8 mouse cellular contexts compared by ENCODE assay signal in genomic region chr12:82617682-82618370, GRCm38 (mm10). TPM values are rescaled to one million over a fixed set of nuclear protein-coding genes. Genes with fewer than 3 reads are reported as not detected.
A peak's percentile ranks its signal among the peaks of the same experiment; 100 is the strongest.
DNase-seq lines count a peak whose midpoint lies in the region; ATAC-seq and TF ChIP-seq lines count a peak whose summit lies in the region.

No protein-coding gene starts in this region.

- H3K4me3 ChIP-seq in heart, embryonic 11.5 days (ENCODE audit: low read depth, low read length): peak overlapping the region; percentile 69
- H3K4me3 ChIP-seq in ES-Bruce4 (ENCODE audit: low read depth, low read length): peak overlapping the region; percentile 49; the same call in 1 of the 2 replicates
- H3K4me3 ChIP-seq in forebrain, postnatal 0 days (ENCODE audit: low read depth, low read length): peak overlapping the region; percentile 70
- H3K4me3 ChIP-seq in liver, postnatal 0 days (ENCODE audit: low read depth, low read length): peak overlapping the region; percentile 49; the same call in 1 of the 2 replicates

- H3K9ac ChIP-seq in heart, embryonic 11.5 days (ENCODE audit: low read depth, low read length): peak overlapping the region; percentile 78
- H3K9ac ChIP-seq in ES-Bruce4 (ENCODE audit: low read depth, poor library complexity, severe bottlenecking): no peak overlapping the region
- H3K9ac ChIP-seq in forebrain, postnatal 0 days: peak overlapping the region; percentile 70
- no peak overlapping the region for H3K9ac ChIP-seq in liver, postnatal 0 days (replicated peaks)

- H3K27ac ChIP-seq in heart, embryonic 11.5 days (ENCODE audit: low read depth, low read length): no peak overlapping the region
- no peak overlapping the region for H3K27ac ChIP-seq in ES-Bruce4 (ENCODE audit: insufficient read depth, low read length)
- peak overlapping the region; percentile 70 for H3K27ac ChIP-seq in forebrain, postnatal 0 days (ENCODE audit: low read depth, low read length)
- H3K27ac ChIP-seq in liver, postnatal 0 days (ENCODE audit: low read depth): no peak overlapping the region

- H3K27me3 ChIP-seq in heart, embryonic 11.5 days (ENCODE audit: control insufficient read depth, insufficient read depth, low read length): peaks cover 11% of the 10 kb centered on the region; the same call in 1 of the 2 replicates
- 0 out of 2 replicates have a peak, but pooled peaks cover 3% of the 10 kb centered on the region for H3K27me3 ChIP-seq in ES-Bruce4 (ENCODE audit: control insufficient read depth, insufficient read depth, low read length, poor library complexity, severe bottlenecking)
- peaks cover 3% of the 10 kb centered on the region; the same call in 1 of the 2 replicates for H3K27me3 ChIP-seq in forebrain, postnatal 0 days (ENCODE audit: insufficient read depth, low read length)
- peaks cover 56% of the 10 kb centered on the region for H3K27me3 ChIP-seq in liver, postnatal 0 days (ENCODE audit: insufficient read depth, low read length)

- TF ChIP-seq EP300 in ES-Bruce4 (IDR thresholded peaks at IDR 0.05; ENCODE audit: insufficient read depth, low read depth, low read length): no peak
- no peak for TF ChIP-seq EP300 in liver, postnatal 0 days (IDR thresholded peaks at IDR 0.05; ENCODE audit: low read depth)

- 0 out of 2 replicates have a peak, but pooled peaks cover 3% of the 10 kb centered on the region for H3K4me1 ChIP-seq in heart, embryonic 11.5 days (ENCODE audit: control insufficient read depth, insufficient read depth, low read length)
- H3K4me1 ChIP-seq in ES-Bruce4 (ENCODE audit: control insufficient read depth, insufficient read depth, low read length): no peaks in the 10 kb centered on the region
- H3K4me1 ChIP-seq in forebrain, postnatal 0 days (ENCODE audit: insufficient read depth): no peaks in the 10 kb centered on the region
- peaks cover 9% of the 10 kb centered on the region; the same call in 1 of the 2 replicates for H3K4me1 ChIP-seq in liver, postnatal 0 days (ENCODE audit: insufficient read depth)

- TF ChIP-seq POLR2A in ES-Bruce4 (IDR thresholded peaks at IDR 0.05; ENCODE audit: insufficient read depth, low read length): no peak

- no peak for ATAC-seq in heart, embryonic 11.5 days (replicated peaks; ENCODE audit: insufficient number of reproducible peaks, low FRiP score, low TSS enrichment)
- ATAC-seq in forebrain, postnatal 0 days: no peak; the same call in 1 of the 2 replicates
- ATAC-seq in liver, postnatal 0 days: no peak

- DNase-seq in heart, postnatal 4 days: no peak
- DNase-seq in forebrain, postnatal 0 days: peak; percentile 23
- no peak for DNase-seq in liver, postnatal 0 days
- DNase-seq in B cell, adult 2 months: no peak
- DNase-seq in frontal cortex, adult 2 months (ENCODE audit: extremely low spot score in 1 of 2, low spot score in 1 of 2): no peak
- DNase-seq in thymus, postnatal 0 days (ENCODE audit: low spot score): no peak

- H3K4me2 ChIP-seq in heart, embryonic 11.5 days: peak overlapping the region; percentile 91
- H3K4me2 ChIP-seq in forebrain, postnatal 0 days (ENCODE audit: low read depth): peak overlapping the region; percentile 94
- H3K4me2 ChIP-seq in liver, postnatal 0 days (ENCODE audit: low read depth, low read length): peak overlapping the region; percentile 78

- no peaks in the 10 kb centered on the region for H3K9me3 ChIP-seq in heart, embryonic 11.5 days (replicated peaks; ENCODE audit: control insufficient read depth, low read length)
- no peaks in the 10 kb centered on the region; the same call in 1 of the 2 replicates for H3K9me3 ChIP-seq in ES-Bruce4 (replicated peaks; ENCODE audit: control insufficient read depth, insufficient read depth, low read length, poor library complexity, severe bottlenecking)
- H3K9me3 ChIP-seq in forebrain, postnatal 0 days (ENCODE audit: low read length): no peaks in the 10 kb centered on the region
- no peaks in the 10 kb centered on the region for H3K9me3 ChIP-seq in liver, postnatal 0 days (ENCODE audit: low read length)

- no peak for TF ChIP-seq CTCF in ES-Bruce4 (IDR thresholded peaks at IDR 0.05; ENCODE audit: low read depth, low read length)
- TF ChIP-seq CTCF in forebrain, postnatal 0 days (IDR thresholded peaks at IDR 0.05; ENCODE audit: low read depth): no peak
- no peak for TF ChIP-seq CTCF in liver, postnatal 0 days (IDR thresholded peaks at IDR 0.05; ENCODE audit: low read depth)

- no peaks in the 10 kb centered on the region for H3K36me3 ChIP-seq in heart, embryonic 11.5 days (ENCODE audit: control insufficient read depth, insufficient read depth, low read length)
- H3K36me3 ChIP-seq in ES-Bruce4 (ENCODE audit: control insufficient read depth, insufficient read depth, low read length, poor library complexity, severe bottlenecking): no peaks in the 10 kb centered on the region
- no peaks in the 10 kb centered on the region for H3K36me3 ChIP-seq in forebrain, postnatal 0 days (ENCODE audit: insufficient read depth)
- H3K36me3 ChIP-seq in liver, postnatal 0 days (replicated peaks; ENCODE audit: insufficient read depth, low read length): no peaks in the 10 kb centered on the region

- 21% methylated on average over 20 of the region's 20 CpGs for WGBS in heart, embryonic 11.5 days (ENCODE audit: insufficient replicate concordance)
- WGBS in forebrain, postnatal 0 days: 15% methylated on average over 20 of the region's 20 CpGs
- WGBS in liver, postnatal 0 days (ENCODE audit: insufficient replicate concordance): 22% methylated on average over 20 of the region's 20 CpGs

RNA-seq across cellular contexts. Expression of gene Rgs6, which starts 29.7 kb away (rescaled TPM):
- 14.3 and 15.0 TPM in 2 replicates for polyA plus RNA-seq in heart, embryonic 11.5 days (2014; fragmentation: Nextera tagmentation; extraction: Ambion mirVana)
- 10 to 100 TPM; 20.8 to 21.5 TPM for total RNA-seq in heart, postnatal 4 days (2021)
- polyA plus RNA-seq in ES-Bruce4 (2011; ENCODE audit: insufficient read depth, insufficient read length, low read depth, missing spikeins): 0.30 and 0.58 TPM in 2 replicates
- 19.6 and 23.5 TPM in 2 replicates for total RNA-seq in forebrain, postnatal 0 days (2014; rRNA removed)
- 15.3 and 16.8 TPM in 2 replicates for polyA plus RNA-seq in forebrain, postnatal 0 days (2015; fragmentation: Nextera tagmentation; extraction: Ambion mirVana)
- polyA plus RNA-seq in liver, postnatal 0 days (2015; fragmentation: Nextera tagmentation; extraction: Ambion mirVana): 0.09 and 0.15 TPM in 2 replicates
- polyA plus RNA-seq in frontal cortex, adult 2 months (2012; rRNA removed): 26.6 and 28.0 TPM in 2 replicates
- 0.15 TPM in 1 of 2 replicates, not detected in the other for polyA plus RNA-seq in thymus, postnatal 0 days (2015; fragmentation: Nextera tagmentation; extraction: Ambion mirVana)

Comparison
In these comparisons a context has a peak if more than half of its experiments do, and no peak if none do; other contexts are left out.
1. H3K9ac ChIP-seq: peak in heart, embryonic 11.5 days (single experiment) and forebrain, postnatal 0 days (single experiment); none in ES-Bruce4 (single experiment) and liver, postnatal 0 days (single experiment).
2. Peak in every context shown above with its lines, with median percentiles within 50 percentile points of each other: H3K4me2 ChIP-seq and H3K4me3 ChIP-seq.